Mouse (Mus musculus) forebrain, embryonic 10.5 days (tissue): Measurements from ENCODE around the gene Setd2. TPM values are rescaled to one million over a fixed set of nuclear protein-coding genes. Genes with fewer than 3 reads are reported as not detected.

Source experiments
- DNase-seq: peaks from one replicate; pipeline ENCODE4 v3.0.0-alpha.2; 2017; ENCODE audit warnings: low spot score; ENCODE audit errors: extremely low spot score
- H3K27ac ChIP-seq: fragments of 300-500 bp; sonication (generic); 2 replicates; pipeline ENCODE4 v1.5.1; 2016; ENCODE audit warnings: mild to moderate bottlenecking
- H3K27me3 ChIP-seq: fragments of 300-500 bp; sonication (generic); 2 replicates; pipeline ENCODE4 v1.6.1; 2016; ENCODE audit warnings: mild to moderate bottlenecking; ENCODE audit not compliant: poor library complexity, severe bottlenecking
- H3K36me3 ChIP-seq: fragments of 300-500 bp; sonication (generic); replicated peaks from 2 replicates; pipeline ENCODE4 v1.6.1; 2016; ENCODE audit warnings: mild to moderate bottlenecking, moderate library complexity
- H3K4me1 ChIP-seq: fragments of 300-500 bp; sonication (generic); 2 replicates; pipeline ENCODE4 v1.6.1; 2016
- H3K4me3 ChIP-seq: fragments of 300-500 bp; sonication (generic); 2 replicates; pipeline ENCODE4 v1.5.1; 2016; ENCODE audit warnings: mild to moderate bottlenecking, moderate library complexity
- H3K9me3 ChIP-seq: fragments of 300-500 bp; sonication (generic); 2 replicates; pipeline ENCODE4 v1.6.1; 2016; ENCODE audit warnings: mild to moderate bottlenecking, moderate library complexity
- WGBS: fragments of 180-500 bp; shearing (Covaris S2); methylation state at CpG from one replicate; pipeline ENCODE4 v1.1.7; 2016; 5-methylcytosine and 5-hydroxymethylcytosine counted together
- polyA plus RNA-seq: library from polyadenylated mRNA; unstranded; fragments of >200 nt; fragmentation: Nextera tagmentation; extraction: Ambion mirVana; gene quantifications from 2 replicates; pipeline ENCODE4 v1.2.1, GENCODE M21; 2016

The Setd2 gene
- 35.3 and 38.0 TPM in 2 replicates for polyA plus RNA-seq

- Histone ChIP-seq H3K9me3 (no peaks in the 10 kb centered on the region), H3K36me3 (peaks cover 31% of the 10 kb centered on the region), H3K4me3 (peak within 1 kb of the TSS; percentile 99), H3K4me1 (peaks cover 32% of the 10 kb centered on the region), H3K27me3 (no peaks in the 10 kb centered on the region), H3K27ac (peak within 1 kb of the TSS; percentile 100)
- WGBS: under 1% methylated on average over 98 of the region's 109 CpGs
- peak; percentile 77 for DNase-seq
Observed at GRCm38 (mm10) chr9:110532538-110533291, at the start of gene Setd2. Gene Setd2 (plus strand): TSS chr9:110532597.

GRCm38 (mm10) chr9:110488841-110489240 lies 43.6 kb upstream of the Setd2 start:
- no peak for DNase-seq

GRCm38 (mm10) chr9:110490913-110491312 lies 41.5 kb upstream of the Setd2 start:
- 61% methylated on average over 5 of the region's 5 CpGs for WGBS
- no peak for DNase-seq

More at GRCm38 (mm10) chr9:110488841-110489240, 43.6 kb upstream of the Setd2 start:
- H3K4me1 ChIP-seq: peaks cover 4% of the 10 kb centered on the region; the same call in 1 of the 2 replicates
- peaks cover 6% of the 10 kb centered on the region for H3K9me3 ChIP-seq
- no peaks in the 10 kb centered on the region for H3K36me3 ChIP-seq
- no peaks in the 10 kb centered on the region for H3K27me3 ChIP-seq
- no peak overlapping the region for H3K27ac ChIP-seq
- no peak overlapping the region for H3K4me3 ChIP-seq
- 32% methylated on average over 4 of the region's 4 CpGs for WGBS

GRCm38 (mm10) chr9:110525737-110526136 lies 6.7 kb upstream of the Setd2 start:
- Histone ChIP-seq H3K27me3 (no peaks in the 10 kb centered on the region), H3K9me3 (no peaks in the 10 kb centered on the region), H3K4me1 (peaks cover 5% of the 10 kb centered on the region), H3K36me3 (no peaks in the 10 kb centered on the region), H3K27ac (no peak overlapping the region), H3K4me3 (no peak overlapping the region)
- 73% methylated on average over 2 of the region's 2 CpGs for WGBS
- DNase-seq: no peak

More at GRCm38 (mm10) chr9:110490913-110491312, 41.5 kb upstream of the Setd2 start:
- no peaks in the 10 kb centered on the region for H3K27me3 ChIP-seq
- no peak overlapping the region for H3K4me3 ChIP-seq
- H3K27ac ChIP-seq: no peak overlapping the region
- H3K36me3 ChIP-seq: no peaks in the 10 kb centered on the region
- peaks cover 6% of the 10 kb centered on the region for H3K9me3 ChIP-seq
- H3K4me1 ChIP-seq: peaks cover 4% of the 10 kb centered on the region; the same call in 1 of the 2 replicates

GRCm38 (mm10) chr9:110529002-110529737 lies 3.2 kb upstream of the Setd2 start:
- H3K27me3 ChIP-seq: no peaks in the 10 kb centered on the region
- peaks cover 20% of the 10 kb centered on the region for H3K4me1 ChIP-seq
- H3K27ac ChIP-seq: no peak overlapping the region
- DNase-seq: peak; percentile 30
- H3K4me3 ChIP-seq: peak overlapping the region; percentile 40
- WGBS: 32% methylated on average over 9 of the region's 9 CpGs
- no peaks in the 10 kb centered on the region for H3K36me3 ChIP-seq
- H3K9me3 ChIP-seq: no peaks in the 10 kb centered on the region

GRCm38 (mm10) chr9:110530650-110531049 lies 1.7 kb upstream of the Setd2 start:
- WGBS: 80% methylated on average over 3 of the region's 3 CpGs
- Histone ChIP-seq H3K4me3 (no peak overlapping the region), H3K9me3 (no peaks in the 10 kb centered on the region), H3K27me3 (no peaks in the 10 kb centered on the region), H3K27ac (no peak overlapping the region), H3K4me1 (peaks cover 32% of the 10 kb centered on the region), H3K36me3 (peaks cover 11% of the 10 kb centered on the region)
- no peak for DNase-seq

- Histone ChIP-seq H3K9me3 (no peaks in the 10 kb centered on the region), H3K27ac (peak overlapping the region; percentile 100), H3K4me3 (peak overlapping the region; percentile 99), H3K36me3 (peaks cover 18% of the 10 kb centered on the region), H3K4me1 (peaks cover 32% of the 10 kb centered on the region), H3K27me3 (no peaks in the 10 kb centered on the region)
- no peak for DNase-seq
- WGBS: 30% methylated on average over 6 of the region's 6 CpGs
Observed at GRCm38 (mm10) chr9:110531151-110531791, 1.1 kb upstream of the Setd2 start.

GRCm38 (mm10) chr9:110531914-110532489 lies 395 bp upstream of the Setd2 start:
- Histone ChIP-seq H3K4me3 (peak overlapping the region; percentile 99), H3K27ac (peak overlapping the region; percentile 100), H3K36me3 (peaks cover 25% of the 10 kb centered on the region), H3K9me3 (no peaks in the 10 kb centered on the region), H3K27me3 (no peaks in the 10 kb centered on the region), H3K4me1 (peaks cover 32% of the 10 kb centered on the region)
- under 1% methylated on average over 51 of the region's 53 CpGs for WGBS
- DNase-seq: peak; percentile 95

- no peaks in the 10 kb centered on the region for H3K27me3 ChIP-seq
- peaks cover 32% of the 10 kb centered on the region for H3K4me1 ChIP-seq
- WGBS: 51% methylated on average over 5 of the region's 5 CpGs
- H3K27ac ChIP-seq: peak overlapping the region; percentile 100; the same call in 1 of the 2 replicates
- peak overlapping the region; percentile 99 for H3K4me3 ChIP-seq
- H3K9me3 ChIP-seq: no peaks in the 10 kb centered on the region
- DNase-seq: no peak
- peaks cover 40% of the 10 kb centered on the region for H3K36me3 ChIP-seq
Observed at GRCm38 (mm10) chr9:110533645-110534044, 1.2 kb downstream of the Setd2 start.

- Histone ChIP-seq H3K27me3 (no peaks in the 10 kb centered on the region), H3K4me3 (peak overlapping the region; percentile 99; the same call in 1 of the 2 replicates), H3K27ac (no peak overlapping the region), H3K9me3 (no peaks in the 10 kb centered on the region), H3K4me1 (peaks cover 29% of the 10 kb centered on the region), H3K36me3 (peaks cover 52% of the 10 kb centered on the region)
- WGBS: 86% methylated on average over 2 of the region's 2 CpGs
- no peak for DNase-seq
Observed at GRCm38 (mm10) chr9:110535114-110535513, 2.7 kb downstream of the Setd2 start.

- DNase-seq: no peak
- no peaks in the 10 kb centered on the region for H3K9me3 ChIP-seq
- no peaks in the 10 kb centered on the region for H3K27me3 ChIP-seq
- WGBS: 98% methylated on average over 2 of the region's 2 CpGs
- H3K27ac ChIP-seq: no peak overlapping the region
- H3K36me3 ChIP-seq: peaks cover 54% of the 10 kb centered on the region
- peaks cover 21% of the 10 kb centered on the region for H3K4me1 ChIP-seq
- H3K4me3 ChIP-seq: no peak overlapping the region
Observed at GRCm38 (mm10) chr9:110536636-110537035, 4.2 kb downstream of the Setd2 start.

GRCm38 (mm10) chr9:110538511-110538910 lies 6.1 kb downstream of the Setd2 start:
- H3K4me3 ChIP-seq: no peak overlapping the region
- peaks cover 19% of the 10 kb centered on the region for H3K4me1 ChIP-seq
- H3K36me3 ChIP-seq: peaks cover 54% of the 10 kb centered on the region

More at GRCm38 (mm10) chr9:110538511-110538910, 6.1 kb downstream of the Setd2 start:
- Histone ChIP-seq H3K27ac (no peak overlapping the region), H3K9me3 (no peaks in the 10 kb centered on the region), H3K27me3 (no peaks in the 10 kb centered on the region)
- DNase-seq: no peak
